Mouse (Mus musculus) frontal cortex, postnatal 10 days (tissue): ENCODE measurements around the gene Sort1.

Experiments used
- DNase-seq, 2 experiments: peaks; one replicate each; pipeline ENCODE4 v3.0.0; 2022; ENCODE audit warnings: low spot score in 2 of 2, mixed read lengths in 1 of 2

The Sort1 gene

GRCm38 (mm10) chr3:108327916-108328315 is 44.0 kb downstream of the Sort1 start:
- DNase-seq, result no peak

GRCm38 (mm10) chr3:108328441-108328841 is 44.6 kb downstream of the Sort1 start:
- DNase-seq, result peak; percentile 59 to 66

- no peak for DNase-seq
These were observed 46.9 kb downstream of the Sort1 start for GRCm38 (mm10) chr3:108330812-108331211.

DNA sequence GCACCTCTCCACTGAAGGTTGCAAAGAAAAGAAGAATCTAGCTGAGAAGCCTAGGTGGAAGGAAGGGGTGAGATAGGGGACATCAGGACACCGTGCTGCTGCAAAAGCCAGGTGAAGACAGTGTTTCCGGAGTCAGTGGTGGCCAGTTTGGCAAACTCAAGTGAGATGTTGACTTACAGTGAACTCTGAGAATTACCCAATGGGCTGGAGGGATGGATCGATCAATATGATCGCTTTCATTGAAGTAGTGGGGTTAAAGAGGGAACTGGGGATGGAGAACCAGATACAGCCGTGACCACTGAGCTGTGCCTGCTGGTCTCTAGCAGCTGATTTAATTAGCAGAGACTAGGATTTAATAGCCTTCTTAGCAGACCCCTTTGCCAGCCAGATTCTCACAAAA is 53.0 kb downstream of the Sort1 start:
- no peak for DNase-seq

DNA sequence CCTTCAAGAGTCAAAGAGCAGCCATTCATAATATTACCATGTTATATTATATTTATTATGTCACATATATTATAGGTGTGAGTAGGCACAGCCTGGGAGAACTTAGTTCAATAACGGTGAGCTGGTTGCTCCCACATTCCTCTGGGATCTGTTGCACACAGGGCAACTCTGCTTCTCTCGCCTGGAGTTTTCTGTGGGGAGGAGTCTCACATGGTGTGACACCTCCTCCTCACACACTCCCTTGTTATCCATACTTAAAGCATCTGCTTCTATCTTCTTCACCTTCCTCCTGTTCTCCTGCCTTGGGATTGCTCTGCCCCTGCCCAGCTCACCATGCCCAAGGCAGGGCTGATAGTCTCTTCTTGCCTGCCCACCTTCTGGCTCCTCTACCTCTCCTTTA is 57.2 kb downstream of the Sort1 start:
- DNase-seq, result no peak

DNA sequence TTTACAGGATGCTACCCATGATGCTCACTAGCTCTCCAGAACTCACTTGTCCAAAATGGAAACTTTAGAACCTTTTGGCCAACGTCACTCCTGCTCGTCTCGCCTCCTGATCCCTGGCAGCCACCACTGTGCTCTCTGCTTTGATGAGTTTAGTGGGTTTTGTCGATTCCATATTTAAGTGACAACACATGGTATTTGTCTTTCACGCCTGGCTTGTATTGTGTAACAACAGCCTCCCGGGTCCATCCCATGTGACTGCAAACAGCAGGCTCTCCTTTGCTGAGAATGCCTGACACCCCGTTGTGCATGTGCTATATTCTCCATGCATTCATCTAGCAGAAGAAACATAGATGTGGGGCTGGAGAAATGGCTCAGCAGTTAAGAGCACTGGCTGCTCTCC is 58.3 kb downstream of the Sort1 start:
- no peak for DNase-seq

DNA sequence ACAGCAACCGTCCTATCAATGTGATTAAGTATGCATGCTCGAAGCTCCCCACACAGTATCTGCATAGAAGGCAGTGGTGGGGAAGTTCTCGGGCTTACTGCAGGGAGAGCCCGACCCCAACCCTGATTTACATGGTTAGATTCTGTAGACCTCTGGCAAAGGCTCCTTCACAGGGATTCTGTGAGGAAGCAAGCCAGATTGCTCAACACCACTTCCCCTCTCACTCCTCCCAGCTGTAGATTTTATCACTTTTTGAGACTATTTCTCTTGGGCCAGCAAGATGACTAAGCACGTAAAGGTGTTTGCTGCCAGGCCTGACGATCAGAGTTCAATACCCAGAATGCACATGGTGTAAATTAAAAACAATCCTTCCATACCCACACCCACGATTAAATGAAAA is 62.0 kb downstream of the Sort1 start:
- DNase-seq, result no peak

GRCm38 (mm10) chr3:108348376-108348775 is 64.5 kb downstream of the Sort1 start:
- no peak for DNase-seq

GRCm38 (mm10) chr3:108355245-108355644 is 71.4 kb downstream of the Sort1 start:
- DNase-seq, result no peak

- no peak for DNase-seq
These were observed 73.2 kb downstream of the Sort1 start for GRCm38 (mm10) chr3:108357051-108357450.

GRCm38 (mm10) chr3:108358445-108358844 is 74.6 kb downstream of the Sort1 start:
- no peak for DNase-seq

- no peak for DNase-seq
These were observed 77.0 kb downstream of the Sort1 start for GRCm38 (mm10) chr3:108360894-108361293.

DNA sequence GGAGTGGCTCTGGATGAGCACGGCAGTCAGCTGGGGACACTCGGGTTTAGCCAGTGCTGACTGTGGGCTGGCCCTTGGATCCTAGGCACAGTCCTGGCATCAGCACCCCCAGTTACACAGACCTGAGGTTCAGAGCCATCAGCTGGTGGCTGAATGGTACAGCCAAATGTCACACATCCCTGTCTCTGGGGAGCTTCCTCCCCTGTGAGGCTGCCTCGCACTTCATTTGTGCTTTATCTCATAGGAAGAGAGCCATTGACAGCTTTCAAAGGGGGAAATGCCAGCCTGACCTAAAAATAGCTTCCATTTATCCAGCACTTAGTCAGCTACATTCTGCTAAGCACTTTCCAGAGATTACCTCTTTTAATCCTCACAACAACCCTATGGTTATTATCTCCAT is 79.7 kb downstream of the Sort1 start:
- no peak for DNase-seq

GRCm38 (mm10) chr3:108364270-108364995 is 80.6 kb downstream of the Sort1 start, which contains the start of gene Mybphl:
Gene Mybphl (plus strand): TSS chr3:108364911.
- DNase-seq, result no peak

DNA sequence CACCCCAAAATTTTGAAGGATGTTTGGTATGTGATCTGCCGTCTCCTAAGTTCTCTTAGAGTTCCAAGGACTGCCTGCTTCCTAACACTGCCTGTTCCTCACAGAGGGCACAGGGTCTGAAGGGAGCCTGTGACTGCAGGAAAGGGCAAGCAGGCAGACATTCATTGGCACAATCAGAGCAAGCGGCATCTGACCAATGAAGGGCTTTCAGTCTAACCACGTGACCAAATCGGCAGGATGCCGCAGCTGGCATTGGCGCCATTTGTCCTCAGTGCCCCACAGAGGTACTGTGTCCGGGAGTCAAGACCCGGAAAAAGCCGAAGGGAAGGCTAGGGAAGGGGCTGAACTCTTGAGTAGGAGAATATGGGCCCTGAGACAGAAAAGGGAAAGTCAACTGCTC is 83.3 kb downstream of the Sort1 start:
- no peak for DNase-seq

- DNase-seq, result no peak
These were observed 83.9 kb downstream of the Sort1 start for GRCm38 (mm10) chr3:108367828-108368227.

DNA sequence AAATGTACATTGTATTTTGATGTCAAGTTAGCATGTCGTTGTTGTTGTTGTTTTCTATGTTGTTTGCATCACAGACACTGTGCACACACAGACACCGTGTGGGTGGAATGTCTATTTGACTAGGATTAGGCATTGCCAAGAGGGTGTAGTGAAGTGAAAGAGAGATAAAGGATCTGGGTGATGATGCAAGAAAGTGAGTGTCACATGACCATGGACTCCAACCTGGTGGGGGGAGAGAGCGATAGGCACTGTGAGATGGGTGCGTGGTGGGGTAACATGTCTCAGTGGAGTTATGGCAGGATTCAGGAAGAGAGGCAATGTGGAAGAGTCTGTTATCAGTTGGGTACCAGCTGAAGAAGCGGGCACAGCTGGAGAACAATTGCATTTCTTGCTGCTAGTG is 84.8 kb downstream of the Sort1 start:
- no peak for DNase-seq

GRCm38 (mm10) chr3:108372274-108372673 is 88.4 kb downstream of the Sort1 start:
- no peak for DNase-seq

DNA sequence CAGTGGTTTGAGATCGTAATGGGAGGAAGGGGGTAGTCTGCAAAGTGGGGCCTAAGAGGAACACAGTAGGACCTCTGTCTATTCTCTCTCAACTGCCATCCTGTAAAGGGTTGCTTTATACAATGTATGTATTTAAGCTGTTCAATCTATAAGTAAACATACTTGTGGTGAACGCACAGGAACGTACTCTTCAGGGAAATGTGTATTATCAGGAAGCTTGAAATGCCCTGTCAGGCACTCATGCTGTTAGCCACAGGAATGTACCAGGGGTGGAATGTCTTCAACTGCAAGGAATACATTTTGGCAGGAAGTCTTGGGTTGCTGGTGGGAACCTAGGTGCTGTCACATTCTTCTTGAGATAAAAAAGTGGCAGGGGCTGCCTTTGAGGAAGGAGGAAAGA is 88.8 kb downstream of the Sort1 start:
- no peak for DNase-seq

DNA sequence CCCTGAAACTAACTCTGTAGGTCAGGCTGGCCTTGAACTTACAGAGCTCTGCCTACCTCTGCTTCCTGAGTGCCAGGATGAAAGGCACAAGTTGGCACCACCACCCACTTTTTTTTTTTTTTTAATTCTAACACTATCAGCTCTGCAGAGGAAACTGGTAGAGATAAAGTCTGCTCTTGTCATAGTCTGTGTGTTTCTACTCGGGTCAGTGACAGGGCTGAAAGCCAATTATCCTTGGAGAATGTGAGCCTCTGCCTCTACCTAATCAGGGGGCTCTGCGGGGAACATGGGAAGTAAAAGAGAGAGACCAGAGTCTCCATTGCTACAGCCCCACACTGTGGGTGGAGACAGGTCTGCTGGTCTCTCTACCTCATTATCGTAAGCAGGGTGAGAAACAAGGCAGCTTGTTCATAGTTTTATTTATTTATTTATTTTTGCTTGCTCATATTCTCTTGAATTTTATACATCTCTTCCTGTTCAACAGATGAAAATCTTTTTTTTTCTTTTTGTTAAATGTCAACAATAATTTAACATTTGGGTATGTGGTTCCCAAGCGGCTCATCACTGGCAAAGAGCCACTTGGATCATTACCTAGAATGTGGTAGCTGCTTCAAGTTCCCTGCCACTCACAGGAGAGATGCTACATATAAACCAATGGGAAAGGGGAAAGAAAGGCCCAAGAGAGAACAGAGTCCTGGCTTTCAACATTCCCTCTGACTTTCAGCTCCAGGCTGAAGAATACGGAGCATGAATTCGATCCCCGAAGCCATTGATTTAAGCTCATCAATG is 95.2 kb downstream of the Sort1 start:
- DNase-seq, result no peak

- DNase-seq, result no peak
These were observed 96.8 kb downstream of the Sort1 start for GRCm38 (mm10) chr3:108380695-108381094.

GRCm38 (mm10) chr3:108381945-108382875 is 98.3 kb downstream of the Sort1 start:
- DNase-seq, result no peak
